Mouse (Mus musculus) sigmoid colon, adult 10 weeks (tissue): ENCODE data around the gene Tmcc3. TPM values are rescaled to one million over a fixed set of nuclear protein-coding genes. Genes with fewer than 3 reads are reported as not detected.

ENCODE experiments used
- polyA plus RNA-seq: library from polyadenylated mRNA; stranded (reverse); fragments of 350-450 nt; fragmentation: Illumina TruSeq; extraction: RNeasy Lipid Tissue Mini Kit (QIAGEN cat#74804); gene quantifications from one replicate; pipeline ENCODE4 v1.2.3, GENCODE M21; 2014; ENCODE audit warnings: low read depth, low replicate concordance

Gene Tmcc3
- polyA plus RNA-seq = 77.3 TPM

GRCm38 (mm10) chr10:94311511-94312006 lies at the start of gene Tmcc3:
Tmcc3 (plus strand) TSS chr10:94311949.

GRCm38 (mm10) chr10:94298471-94298870 lies 13.3 kb upstream of the Tmcc3 start, which contains the start of gene Gm4792:
Gm4792 (minus strand) TSS chr10:94298703.

Other genes with a start within 250 kb of the Tmcc3 start
- 20.6 TPM for gene Nr2c1, start 163.9 kb upstream of the Tmcc3 start, polyA plus RNA-seq
- gene Ndufa12, start 113.2 kb upstream of the Tmcc3 start, polyA plus RNA-seq = 103 TPM
- not detected for gene Gm4792, start 13.2 kb upstream of the Tmcc3 start, polyA plus RNA-seq